Mouse (Mus musculus): Measurements from ENCODE around the gene Ssxb2.
"Not testable (repeated sequence)": the region's sequence is repeated elsewhere in the genome, so short reads cannot be mapped to it uniquely, and the experiment has no call there.

The Ssxb2 gene

GRCm38 (mm10) chrX:8461626-8462025 is at the start of gene Ssxb2:
TSS of gene Ssxb2 (minus strand) at chrX:8461726.
- not testable (repeated sequence) for DNase-seq

DNA sequence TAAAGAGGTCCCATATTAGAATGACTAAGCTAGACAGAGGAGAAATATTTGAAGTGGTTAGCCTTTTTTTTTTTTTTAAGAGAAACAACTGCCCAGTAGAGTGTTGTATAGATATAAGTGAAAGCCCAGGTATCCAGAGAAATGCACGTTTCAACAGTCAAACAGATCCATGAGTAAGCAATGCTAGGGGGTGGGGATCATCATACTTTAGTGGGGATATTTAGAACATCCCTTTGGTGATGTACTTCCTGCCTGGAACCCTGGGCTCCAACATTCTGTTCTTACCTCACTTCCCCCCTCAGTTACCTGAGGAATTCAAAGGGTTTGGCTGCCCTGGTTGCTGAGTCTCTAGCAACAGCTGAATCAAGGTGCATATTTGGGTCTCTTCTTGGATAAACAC is 48.5 kb downstream of the Ssxb2 start, which contains the start of gene Ssxb1:
Ssxb1 (plus strand) TSS at position 301 of the 400 bp plus-strand sequence.
- not testable (repeated sequence) for DNase-seq

All from cerebellum, adult 8-10 months (tissue).